Mouse (Mus musculus): ENCODE results near the gene Ccdc134.

DNA sequence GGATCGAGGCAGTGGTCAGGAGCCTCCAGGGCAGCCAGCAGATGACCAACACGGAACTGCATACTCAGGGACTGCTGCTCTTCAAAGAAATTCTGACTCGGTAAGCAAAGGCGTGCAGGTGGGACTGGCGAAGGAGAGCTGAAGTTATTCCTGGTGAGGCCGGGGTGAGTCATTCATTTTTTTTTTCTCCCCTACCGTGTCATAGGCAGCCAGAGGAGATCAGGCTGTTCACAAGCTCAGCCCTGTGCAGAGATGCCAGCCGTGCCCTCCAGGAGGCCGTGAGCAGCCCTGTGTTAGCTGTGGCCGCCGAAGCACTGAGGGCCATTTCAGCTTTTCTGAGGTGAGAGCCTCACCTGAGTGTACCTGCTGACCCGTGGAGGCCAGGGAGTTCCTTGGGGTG, 41.6 kb upstream of the Ccdc134 start:
- TF ChIP-seq GATA1 (IDR thresholded peaks at IDR 0.05; ENCODE audit: low read length) (no peak), TAL1 (IDR thresholded peaks at IDR 0.05; ENCODE audit: low read length) (no peak)
